Mouse (Mus musculus) liver, adult (tissue): ENCODE data around the gene Fermt3.

Experiments used
- GATA4 ChIP-seq: IDR thresholded peaks from 2 replicates; pipeline ENCODE4 v1.6.1; 2014; ENCODE audit warnings: mild to moderate bottlenecking, low read length; ENCODE audit not compliant: insufficient replicate concordance

The Fermt3 gene

GRCm38 (mm10) chr19:7044279-7044678, 25.0 kb upstream of the Fermt3 start:
- no peak for TF ChIP-seq GATA4

GRCm38 (mm10) chr19:7041171-7041570, 21.9 kb upstream of the Fermt3 start:
- TF ChIP-seq GATA4: no peak

GRCm38 (mm10) chr19:7040637-7041130, 21.4 kb upstream of the Fermt3 start:
- no peak for TF ChIP-seq GATA4

- no peak for TF ChIP-seq GATA4
Observed at GRCm38 (mm10) chr19:7039841-7040636, 20.8 kb upstream of the Fermt3 start, which contains the start of gene Stip1. Gene Stip1, minus strand, starts transcription at chr19:7039967.

- no peak for TF ChIP-seq GATA4
Observed at GRCm38 (mm10) chr19:7039088-7039720, 19.9 kb upstream of the Fermt3 start.

- no peak for TF ChIP-seq GATA4
Observed at GRCm38 (mm10) chr19:7034006-7034405, 14.7 kb upstream of the Fermt3 start.

- no peak for TF ChIP-seq GATA4
Observed at GRCm38 (mm10) chr19:7029531-7029930, 10.3 kb upstream of the Fermt3 start.

GRCm38 (mm10) chr19:7020224-7020641, 964 bp upstream of the Fermt3 start:
- no peak for TF ChIP-seq GATA4

- TF ChIP-seq GATA4: no peak
Observed at GRCm38 (mm10) chr19:7018546-7018945, 723 bp downstream of the Fermt3 start.

- peak; percentile 84; the same call in 1 of the 2 replicates for TF ChIP-seq GATA4
Observed at GRCm38 (mm10) chr19:7017541-7018457, 1.5 kb downstream of the Fermt3 start.

GRCm38 (mm10) chr19:7014481-7015135, 4.7 kb downstream of the Fermt3 start:
- TF ChIP-seq GATA4: no peak

- TF ChIP-seq GATA4: no peak
Observed at GRCm38 (mm10) chr19:7013984-7014383, 5.3 kb downstream of the Fermt3 start.

GRCm38 (mm10) chr19:7012426-7012825, 6.8 kb downstream of the Fermt3 start:
- TF ChIP-seq GATA4: no peak

GRCm38 (mm10) chr19:7006892-7007593, 12.2 kb downstream of the Fermt3 start:
- TF ChIP-seq GATA4: no peak
